Mouse (Mus musculus) lung, embryonic 14.5 days (tissue): ENCODE measurements at regions not wholly inside any gene's neighbourhood (a gene's known extent, or its start where the extent isn't known, plus 50 kb on each side); places are given as distances from the start of the nearest gene placed in this dataset.
A peak's percentile ranks its signal among the peaks of the same experiment; 100 is the strongest.

Experiments used
- ATAC-seq: fragments of 200-750 bp; cut with Nextera tagmentation; 2 replicates; pipeline ENCODE4 v1.8.0; 2017; ENCODE audit warnings: mild to moderate bottlenecking, moderate TSS enrichment, moderate library complexity; ENCODE audit not compliant: insufficient read depth
- DNase-seq: peaks from one replicate; pipeline ENCODE4 v3.0.0-alpha.2; 2015
- H3K27ac ChIP-seq: fragments of 300-500 bp; sonication (generic); 2 replicates; pipeline ENCODE4 v1.5.1; 2014; ENCODE audit warnings: low read depth, mild to moderate bottlenecking, moderate library complexity
- H3K27me3 ChIP-seq: fragments of 300-500 bp; sonication (generic); 2 replicates; pipeline ENCODE4 v1.6.1; 2014; ENCODE audit warnings: low read length, control low read depth; ENCODE audit not compliant: insufficient read depth
- H3K36me3 ChIP-seq: fragments of 300-500 bp; sonication (generic); 2 replicates; pipeline ENCODE4 v1.6.1; 2014; ENCODE audit warnings: control low read depth; ENCODE audit not compliant: insufficient read depth
- H3K4me1 ChIP-seq: fragments of 300-500 bp; sonication (generic); 2 replicates; pipeline ENCODE4 v1.6.1; 2014; ENCODE audit warnings: antibody characterized with exemption, control low read depth; ENCODE audit not compliant: insufficient read depth
- H3K4me2 ChIP-seq: fragments of 300-500 bp; sonication (generic); 2 replicates; pipeline ENCODE4 v1.6.1; 2014; ENCODE audit warnings: mild to moderate bottlenecking
- H3K4me3 ChIP-seq: fragments of 300-500 bp; sonication (generic); 2 replicates; pipeline ENCODE4 v1.5.1; 2014; ENCODE audit warnings: low read depth, low read length
- H3K9ac ChIP-seq: fragments of 300-500 bp; sonication (generic); 2 replicates; pipeline ENCODE4 v1.6.1; 2014
- H3K9me3 ChIP-seq: fragments of 300-500 bp; sonication (generic); 2 replicates; pipeline ENCODE4 v1.6.1; 2016; ENCODE audit warnings: low read depth, low read length, control low read depth
- CTCF ChIP-seq: IDR thresholded peaks from 2 replicates; pipeline ENCODE4 v1.5.1; 2016; ENCODE audit warnings: antibody characterized with exemption, low read depth
- WGBS: fragments of 180-500 bp; shearing (Covaris S2); extraction: QIAGEN DNeasy Blood & Tissue Kit; methylation state at CpG from one replicate; pipeline ENCODE4 v1.1.7; 2014; 5-methylcytosine and 5-hydroxymethylcytosine counted together

DNA sequence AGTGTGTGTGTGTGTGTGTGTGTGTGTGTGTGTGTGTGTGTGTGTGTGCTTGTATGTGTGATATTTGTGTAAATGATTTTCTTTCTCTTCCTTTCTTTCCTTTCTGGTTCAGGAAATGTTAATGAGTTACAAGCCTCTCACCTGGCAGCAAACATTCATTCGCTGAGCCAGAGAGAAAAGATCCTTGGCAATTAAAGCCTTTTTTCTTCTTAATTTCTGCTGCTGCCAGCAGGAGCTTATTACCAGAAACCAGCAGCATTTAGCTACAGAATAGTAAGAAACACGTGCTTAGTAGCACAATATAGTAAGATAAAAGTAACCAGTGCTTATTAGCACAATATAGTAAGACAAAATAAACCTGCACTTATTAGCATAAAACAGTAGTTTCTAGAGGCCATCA lies 1050.0 kb upstream of the Pabpc4l start:
- no peaks in the 10 kb centered on the region for H3K36me3 ChIP-seq
- no peaks in the 10 kb centered on the region for H3K9me3 ChIP-seq
- 52% methylated on average over 2 of the region's 2 CpGs for WGBS
- H3K27me3 ChIP-seq: no peaks in the 10 kb centered on the region
- H3K4me2 ChIP-seq: no peak overlapping the region
- no peak overlapping the region for H3K9ac ChIP-seq
- no peaks in the 10 kb centered on the region for H3K4me1 ChIP-seq
- DNase-seq (no peak), ATAC-seq (no peak)
- H3K27ac ChIP-seq: no peak overlapping the region
- no peak for TF ChIP-seq CTCF
- H3K4me3 ChIP-seq: no peak overlapping the region

- no peak for TF ChIP-seq CTCF
- no peak for ATAC-seq
These were observed 1023.3 kb upstream of the Pabpc4l start for GRCm38 (mm10) chr3:47471286-47471685.

GRCm38 (mm10) chr3:47469860-47470259 lies 1021.8 kb upstream of the Pabpc4l start:
- no peak for TF ChIP-seq CTCF
- DNase-seq: peak; percentile 17
- no peak overlapping the region for H3K27ac ChIP-seq
- H3K9ac ChIP-seq: no peak overlapping the region
- no peak overlapping the region for H3K4me3 ChIP-seq
- H3K9me3 ChIP-seq: no peaks in the 10 kb centered on the region
- WGBS: 7% methylated on average over 2 of the region's 2 CpGs
- H3K4me2 ChIP-seq: no peak overlapping the region
- no peaks in the 10 kb centered on the region for H3K27me3 ChIP-seq
- no peak for ATAC-seq
- H3K4me1 ChIP-seq: no peaks in the 10 kb centered on the region
- H3K36me3 ChIP-seq: no peaks in the 10 kb centered on the region

More at GRCm38 (mm10) chr3:47471286-47471685, 1023.3 kb upstream of the Pabpc4l start:
- H3K4me2 ChIP-seq: no peak overlapping the region
- H3K4me1 ChIP-seq: no peaks in the 10 kb centered on the region
- no peak overlapping the region for H3K4me3 ChIP-seq
- no peaks in the 10 kb centered on the region for H3K9me3 ChIP-seq
- no peaks in the 10 kb centered on the region for H3K36me3 ChIP-seq
- WGBS: 86% methylated on average over 1 of the region's 1 CpGs
- H3K27ac ChIP-seq: no peak overlapping the region
- H3K27me3 ChIP-seq: no peaks in the 10 kb centered on the region
- no peak for DNase-seq
- no peak overlapping the region for H3K9ac ChIP-seq

- H3K9me3 ChIP-seq: no peaks in the 10 kb centered on the region
- H3K36me3 ChIP-seq: no peaks in the 10 kb centered on the region
- H3K27ac ChIP-seq: no peak overlapping the region
- no peaks in the 10 kb centered on the region for H3K27me3 ChIP-seq
- no peaks in the 10 kb centered on the region for H3K4me1 ChIP-seq
- H3K9ac ChIP-seq: no peak overlapping the region
- DNase-seq: no peak
- TF ChIP-seq CTCF: no peak
- ATAC-seq: no peak
- H3K4me2 ChIP-seq: no peak overlapping the region
- no peak overlapping the region for H3K4me3 ChIP-seq
- 73% methylated on average over 1 of the region's 1 CpGs for WGBS
These were observed 1015.5 kb upstream of the Pabpc4l start for GRCm38 (mm10) chr3:47463556-47463955.

DNA sequence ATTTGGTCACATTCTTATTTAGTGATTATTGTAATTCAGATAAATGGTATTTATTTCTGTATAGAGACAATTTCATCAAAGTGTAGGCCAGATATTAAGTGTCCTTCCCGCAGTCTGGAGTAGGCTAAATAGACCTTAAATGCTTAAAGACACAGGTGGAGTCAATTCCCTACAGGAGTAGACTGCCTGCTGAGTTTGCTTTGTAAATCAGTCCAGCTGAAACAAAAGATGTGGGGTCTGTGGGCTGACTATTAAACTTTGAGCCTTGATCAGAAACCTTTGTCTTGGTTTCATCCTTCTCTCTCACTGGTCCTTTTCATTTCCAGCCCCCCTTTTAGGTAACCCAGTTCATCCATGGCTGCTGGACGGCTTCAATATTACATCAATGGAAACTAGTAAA lies 1002.0 kb upstream of the Pabpc4l start:
- WGBS: 78% methylated on average over 2 of the region's 2 CpGs
- Histone ChIP-seq H3K4me1 (no peaks in the 10 kb centered on the region), H3K4me3 (no peak overlapping the region), H3K27me3 (no peaks in the 10 kb centered on the region), H3K4me2 (no peak overlapping the region), H3K36me3 (no peaks in the 10 kb centered on the region), H3K27ac (no peak overlapping the region), H3K9me3 (no peaks in the 10 kb centered on the region), H3K9ac (no peak overlapping the region)
- ATAC-seq: no peak
- no peak for TF ChIP-seq CTCF
- DNase-seq: no peak

- no peaks in the 10 kb centered on the region for H3K9me3 ChIP-seq
- DNase-seq (peak; percentile 56), ATAC-seq (peak; percentile 82)
- H3K4me1 ChIP-seq: no peaks in the 10 kb centered on the region
- no peaks in the 10 kb centered on the region for H3K27me3 ChIP-seq
- no peak overlapping the region for H3K4me3 ChIP-seq
- 28% methylated on average over 1 of the region's 1 CpGs for WGBS
- H3K9ac ChIP-seq: no peak overlapping the region
- H3K27ac ChIP-seq: no peak overlapping the region
- H3K4me2 ChIP-seq: no peak overlapping the region
- no peak for TF ChIP-seq CTCF
- H3K36me3 ChIP-seq: no peaks in the 10 kb centered on the region
These were observed 992.4 kb upstream of the Pabpc4l start for GRCm38 (mm10) chr3:47440403-47440802.

DNA sequence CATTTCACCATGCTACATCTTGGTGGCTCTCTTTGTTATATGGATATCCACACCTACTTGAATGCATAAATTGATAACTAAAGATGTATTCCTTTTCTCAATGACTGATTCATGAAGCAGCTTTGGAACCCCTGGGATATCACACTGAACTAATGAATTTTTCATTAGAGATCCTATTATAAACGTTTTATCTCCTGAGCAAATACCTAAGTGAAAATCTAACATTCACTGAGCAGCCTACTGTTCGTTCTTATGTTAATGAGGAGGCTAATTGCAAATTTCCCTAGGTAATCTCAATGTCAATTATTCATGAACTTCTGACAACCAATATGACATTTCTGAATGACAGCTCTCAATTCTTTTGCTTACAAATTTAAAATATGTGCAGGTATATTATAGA lies 987.5 kb upstream of the Pabpc4l start:
- Histone ChIP-seq H3K4me3 (no peak overlapping the region), H3K9me3 (no peaks in the 10 kb centered on the region), H3K4me1 (no peaks in the 10 kb centered on the region), H3K9ac (no peak overlapping the region), H3K27me3 (no peaks in the 10 kb centered on the region), H3K4me2 (no peak overlapping the region), H3K27ac (no peak overlapping the region), H3K36me3 (no peaks in the 10 kb centered on the region)
- ATAC-seq: no peak
- no peak for TF ChIP-seq CTCF
- 60% methylated on average over 2 of the region's 2 CpGs for WGBS
- no peak for DNase-seq

- Histone ChIP-seq H3K9me3 (no peaks in the 10 kb centered on the region), H3K27me3 (no peaks in the 10 kb centered on the region), H3K4me3 (no peak overlapping the region), H3K36me3 (no peaks in the 10 kb centered on the region), H3K27ac (no peak overlapping the region), H3K9ac (no peak overlapping the region), H3K4me1 (no peaks in the 10 kb centered on the region), H3K4me2 (no peak overlapping the region)
- TF ChIP-seq CTCF: no peak
- DNase-seq: peak; percentile 13
- 65% methylated on average over 1 of the region's 1 CpGs for WGBS
- no peak for ATAC-seq
These were observed 976.5 kb upstream of the Pabpc4l start for GRCm38 (mm10) chr3:47424532-47424931.
